8 mouse cellular contexts compared by ENCODE assay signal in genomic region chr1:126407886-126408285, GRCm38 (mm10).
DNase-seq lines count a peak whose midpoint lies in the region; ATAC-seq and TF ChIP-seq lines count a peak whose summit lies in the region.

No protein-coding gene starts in this region.

- WGBS in liver, postnatal 0 days (ENCODE audit: insufficient replicate concordance): 10% methylated on average over 4 of the region's 4 CpGs
- WGBS in stomach, postnatal 0 days: 11% methylated on average over 4 of the region's 4 CpGs

- H3K4me2 ChIP-seq in liver, postnatal 0 days (ENCODE audit: low read depth, low read length): no peak overlapping the region
- H3K4me2 ChIP-seq in stomach, postnatal 0 days (replicated peaks; ENCODE audit: low read depth): no peak overlapping the region

- no peaks in the 10 kb centered on the region for H3K9me3 ChIP-seq in liver, postnatal 0 days (ENCODE audit: low read length)
- H3K9me3 ChIP-seq in stomach, postnatal 0 days (ENCODE audit: control insufficient read depth, low read length): no peaks in the 10 kb centered on the region

- no peak for ATAC-seq in CD4-positive, CD25-positive, alpha-beta regulatory T cell, adult 4 months
- ATAC-seq in liver, postnatal 0 days: no peak
- no peak for ATAC-seq in stomach, postnatal 0 days (ENCODE audit: low FRiP score, low TSS enrichment)

- no peak for TF ChIP-seq EP300 in liver, postnatal 0 days (IDR thresholded peaks at IDR 0.05; ENCODE audit: low read depth)
- TF ChIP-seq EP300 in stomach, postnatal 0 days (optimal IDR thresholded peaks at IDR 0.05): no peak

- peak; percentile 84 for TF ChIP-seq CTCF in layer of hippocampus, adult 2 months (conservative IDR thresholded peaks at IDR 0.05)
- peak; percentile 77 for TF ChIP-seq CTCF in liver, postnatal 0 days (IDR thresholded peaks at IDR 0.05; ENCODE audit: low read depth)
- TF ChIP-seq CTCF in stomach, postnatal 0 days (IDR thresholded peaks at IDR 0.05; ENCODE audit: low read depth): peak; percentile 78

- intact Hi-C loops in heart, postnatal 14 days (cut with DNase I): no loop called here

- no peak overlapping the region for H3K27ac ChIP-seq in layer of hippocampus, adult 2 months
- no peak overlapping the region for H3K27ac ChIP-seq in liver, postnatal 0 days (ENCODE audit: low read depth)
- no peak overlapping the region for H3K27ac ChIP-seq in stomach, postnatal 0 days (replicated peaks)

- peak; percentile 49 for DNase-seq in CD4-positive, CD25-positive, alpha-beta regulatory T cell, adult 2 months (ENCODE audit: low read depth, low spot score)
- DNase-seq in layer of hippocampus, adult 2 months (ENCODE audit: low spot score in 2 of 2): peak in 1 of 2 experiments; percentile 62
- no peak for DNase-seq in layer of hippocampus, postnatal 14 days (ENCODE audit: low spot score in 2 of 2)
- peak; percentile 60 for DNase-seq in adrenal gland, postnatal 25 days
- DNase-seq in heart, postnatal 14 days: peak; percentile 25 to 43
- DNase-seq in liver, postnatal 0 days: peak; percentile 62
- peak; percentile 36 for DNase-seq in stomach, postnatal 0 days (ENCODE audit: low spot score)

- no peaks in the 10 kb centered on the region for H3K4me1 ChIP-seq in liver, postnatal 0 days (ENCODE audit: insufficient read depth)
- no peaks in the 10 kb centered on the region for H3K4me1 ChIP-seq in stomach, postnatal 0 days (replicated peaks; ENCODE audit: control insufficient read depth, insufficient read depth)

- no peaks in the 10 kb centered on the region for H3K36me3 ChIP-seq in liver, postnatal 0 days (replicated peaks; ENCODE audit: insufficient read depth, low read length)
- H3K36me3 ChIP-seq in stomach, postnatal 0 days (ENCODE audit: control insufficient read depth, insufficient read depth, low read length): no peaks in the 10 kb centered on the region

- H3K27me3 ChIP-seq in liver, postnatal 0 days (ENCODE audit: insufficient read depth, low read length): no peaks in the 10 kb centered on the region
- H3K27me3 ChIP-seq in stomach, postnatal 0 days (ENCODE audit: control insufficient read depth, insufficient read depth, low read length): no peaks in the 10 kb centered on the region

- H3K4me3 ChIP-seq in layer of hippocampus, adult 2 months: no peak overlapping the region
- no peak overlapping the region for H3K4me3 ChIP-seq in liver, postnatal 0 days (ENCODE audit: low read depth, low read length)
- H3K4me3 ChIP-seq in stomach, postnatal 0 days (ENCODE audit: low read depth, low read length): no peak overlapping the region

- H3K9ac ChIP-seq in liver, postnatal 0 days (replicated peaks): no peak overlapping the region
- no peak overlapping the region for H3K9ac ChIP-seq in stomach, postnatal 0 days (ENCODE audit: low read length)

Comparison
In these comparisons a context has a peak if more than half of its experiments do, and no peak if none do; other contexts are left out.
1. DNase-seq: peak in CD4-positive, CD25-positive, alpha-beta regulatory T cell, adult 2 months (single experiment), adrenal gland, postnatal 25 days (single experiment), heart, postnatal 14 days (2 of 2), liver, postnatal 0 days (single experiment) and stomach, postnatal 0 days (single experiment); none in layer of hippocampus, postnatal 14 days (0 of 2).
2. Peak in every context shown above with its lines, with median percentiles within 50 percentile points of each other: CTCF ChIP-seq.